Mouse (Mus musculus) intestine, embryonic 16.5 days (tissue): Measurements from ENCODE around the gene Fndc11. TPM values are rescaled to one million over a fixed set of nuclear protein-coding genes. Genes with fewer than 3 reads are reported as not detected.

Experiments used
- ATAC-seq: fragments of 200-750 bp; cut with Nextera tagmentation; 2 replicates; pipeline ENCODE4 v1.8.0; 2017; ENCODE audit warnings: moderate TSS enrichment, moderate library complexity
- H3K27ac ChIP-seq: fragments of 300-500 bp; sonication (generic); 2 replicates; pipeline ENCODE4 v1.5.1; 2014; ENCODE audit warnings: mild to moderate bottlenecking, low read length
- H3K27me3 ChIP-seq: fragments of 300-500 bp; sonication (generic); replicated peaks from 2 replicates; pipeline ENCODE4 v1.6.1; 2014; ENCODE audit warnings: low read length, control low read depth, mixed read lengths; ENCODE audit not compliant: control insufficient read depth, insufficient read depth
- H3K36me3 ChIP-seq: fragments of 300-500 bp; sonication (generic); 2 replicates; pipeline ENCODE4 v1.6.1; 2014; ENCODE audit warnings: low read length, control low read depth; ENCODE audit not compliant: control insufficient read depth, insufficient read depth
- H3K4me1 ChIP-seq: fragments of 300-500 bp; sonication (generic); 2 replicates; pipeline ENCODE4 v1.6.1; 2014; ENCODE audit warnings: low read length, control low read depth, mixed read lengths; ENCODE audit not compliant: control insufficient read depth, insufficient read depth
- H3K4me2 ChIP-seq: fragments of 300-500 bp; sonication (generic); 2 replicates; pipeline ENCODE4 v1.6.1; 2014; ENCODE audit warnings: low read depth, low read length, control low read depth
- H3K4me3 ChIP-seq: fragments of 300-500 bp; sonication (generic); 2 replicates; pipeline ENCODE4 v1.5.1; 2014; ENCODE audit warnings: mild to moderate bottlenecking, low read length
- H3K9ac ChIP-seq: fragments of 300-500 bp; sonication (generic); 2 replicates; pipeline ENCODE4 v1.6.1; 2014; ENCODE audit warnings: low read depth, low read length
- H3K9me3 ChIP-seq: fragments of 300-500 bp; sonication (generic); 2 replicates; pipeline ENCODE4 v1.6.1; 2016; ENCODE audit warnings: low read length, control low read depth; ENCODE audit not compliant: control insufficient read depth
- WGBS: fragments of 180-500 bp; shearing (Covaris S2); extraction: QIAGEN DNeasy Blood & Tissue Kit; methylation state at CpG from one replicate; pipeline ENCODE4 v1.1.7; 2014; 5-methylcytosine and 5-hydroxymethylcytosine counted together
- polyA plus RNA-seq: library from polyadenylated mRNA; unstranded; fragments of >200 nt; fragmentation: Nextera tagmentation; extraction: Ambion mirVana; gene quantifications from 2 replicates; pipeline ENCODE4 v1.2.1, GENCODE M21; 2015

Gene Fndc11
- polyA plus RNA-seq, result 0.18 TPM in 1 of 2 replicates, not detected in the other

DNA sequence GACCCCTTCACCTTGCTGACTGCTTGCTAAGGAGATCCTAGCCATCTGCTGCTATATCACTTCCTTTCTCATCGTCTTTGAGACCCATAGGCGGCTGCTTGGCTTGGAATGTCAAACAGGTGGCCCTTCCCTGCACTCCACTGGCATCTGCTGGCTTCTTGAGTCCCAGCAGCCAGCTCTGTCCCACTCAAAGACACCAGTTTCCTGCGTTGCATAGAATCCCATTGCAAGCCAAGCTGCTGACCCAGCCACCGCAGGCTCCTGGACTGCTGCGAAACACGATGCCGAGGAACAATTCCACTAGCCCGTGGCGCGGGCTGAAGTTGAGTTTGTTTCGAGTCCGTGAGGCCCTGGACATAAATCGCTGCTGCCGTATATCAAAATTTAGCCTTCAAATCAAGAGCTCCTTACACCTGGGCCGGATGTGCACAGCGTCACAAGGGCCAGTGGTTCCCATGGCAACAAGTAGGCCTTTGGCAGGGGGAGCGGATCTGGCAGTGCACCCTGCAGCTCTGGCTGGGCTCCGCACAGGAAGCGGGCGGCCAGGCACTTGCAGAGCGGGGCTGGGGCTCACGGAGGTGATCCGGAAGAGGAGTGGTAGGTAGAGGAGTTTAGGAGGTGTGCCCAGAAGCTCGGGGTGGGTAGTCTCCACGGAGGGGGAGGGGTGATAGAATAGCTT lies at the start of gene Fndc11:
Gene Fndc11, plus strand, starts transcription at position 476 of the 679 bp plus-strand sequence.
- Histone ChIP-seq H3K9ac (peak within 1 kb of the TSS; percentile 60), H3K27ac (peak within 1 kb of the TSS; percentile 5; the same call in 1 of the 2 replicates), H3K4me1 (peaks cover 9% of the 10 kb centered on the region), H3K36me3 (no peaks in the 10 kb centered on the region), H3K9me3 (no peaks in the 10 kb centered on the region), H3K4me2 (peak within 1 kb of the TSS; percentile 74), H3K27me3 (no peaks in the 10 kb centered on the region), H3K4me3 (peak within 1 kb of the TSS; percentile 38)
- WGBS, result 2% methylated on average over 25 of the region's 25 CpGs
- ATAC-seq, result peak; percentile 93

DNA sequence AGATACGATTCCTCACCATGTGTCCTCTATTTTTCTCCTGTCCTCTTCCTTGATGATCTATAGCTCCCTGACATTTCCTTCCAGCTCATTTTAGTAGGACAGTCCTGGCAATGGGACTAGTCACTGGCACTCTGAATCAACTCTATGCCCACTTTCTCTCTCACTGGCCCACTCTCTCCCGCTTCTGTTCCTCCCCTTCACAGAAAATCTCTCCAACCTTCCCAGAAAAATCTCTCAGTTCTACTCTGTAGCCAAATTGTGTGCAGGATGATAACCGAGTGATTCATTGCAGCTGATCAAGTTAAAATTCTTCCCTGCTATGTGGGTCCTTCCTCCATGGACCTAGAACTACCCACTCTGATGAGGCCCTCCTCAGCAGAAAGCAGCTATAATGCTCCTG lies 45.2 kb upstream of the Fndc11 start:
- WGBS, result 83% methylated on average over 3 of the region's 3 CpGs
- Histone ChIP-seq H3K36me3 (no peaks in the 10 kb centered on the region), H3K4me2 (no peak overlapping the region), H3K4me1 (no peaks in the 10 kb centered on the region), H3K27me3 (no peaks in the 10 kb centered on the region), H3K27ac (no peak overlapping the region), H3K9ac (no peak overlapping the region), H3K4me3 (no peak overlapping the region), H3K9me3 (0 out of 2 replicates have a peak, but pooled peaks cover under 1% of the 10 kb centered on the region)
- no peak for ATAC-seq

DNA sequence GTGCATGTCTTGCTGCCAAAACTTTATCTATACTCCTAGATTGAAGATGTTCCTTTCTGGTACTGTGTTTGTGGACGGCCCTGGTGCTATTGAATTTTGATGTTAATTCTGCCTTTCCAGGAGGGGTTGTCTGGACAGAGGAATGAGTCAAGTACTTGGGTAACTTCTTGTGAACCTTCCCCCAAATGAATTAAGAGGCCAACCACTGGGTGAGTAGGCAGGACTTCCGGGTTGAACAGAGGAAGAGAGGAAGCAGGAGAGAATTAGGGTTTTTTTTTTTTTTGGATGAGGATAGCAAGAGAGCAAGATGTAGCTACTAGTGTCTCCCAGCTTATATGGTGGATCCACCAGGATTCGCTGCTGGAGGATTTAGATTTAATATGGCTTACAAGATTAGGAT lies 41.8 kb upstream of the Fndc11 start:
- Histone ChIP-seq H3K36me3 (no peaks in the 10 kb centered on the region), H3K4me1 (no peaks in the 10 kb centered on the region), H3K4me2 (no peak overlapping the region), H3K4me3 (no peak overlapping the region), H3K27me3 (no peaks in the 10 kb centered on the region), H3K27ac (no peak overlapping the region), H3K9me3 (no peaks in the 10 kb centered on the region), H3K9ac (no peak overlapping the region)
- ATAC-seq, result no peak
- WGBS, result 87% methylated on average over 3 of the region's 3 CpGs

DNA sequence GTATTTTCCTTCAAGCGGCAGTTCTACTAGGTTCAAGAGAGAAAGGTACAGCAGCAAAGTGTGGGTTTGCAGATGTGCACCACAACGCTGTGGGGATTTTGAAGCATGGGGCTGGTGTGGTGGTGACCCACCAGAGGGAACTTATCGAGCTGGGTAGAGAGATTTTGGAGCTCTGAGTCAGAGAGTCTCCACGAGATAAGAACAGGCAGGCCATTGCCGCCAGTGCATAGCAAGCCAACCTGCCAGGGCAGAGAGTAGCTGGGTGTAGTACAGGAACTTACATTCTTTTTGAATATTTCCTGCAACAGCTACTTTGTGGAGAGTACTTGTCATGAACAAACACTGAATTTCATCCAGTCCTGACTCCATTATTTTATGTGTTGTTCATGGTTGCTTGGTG lies 41.3 kb upstream of the Fndc11 start:
- H3K27me3 ChIP-seq, result no peaks in the 10 kb centered on the region
- no peaks in the 10 kb centered on the region for H3K36me3 ChIP-seq
- H3K27ac ChIP-seq, result no peak overlapping the region
- 84% methylated on average over 5 of the region's 5 CpGs for WGBS
- H3K9ac ChIP-seq, result no peak overlapping the region
- ATAC-seq, result no peak
- no peak overlapping the region for H3K4me2 ChIP-seq
- no peak overlapping the region for H3K4me3 ChIP-seq
- no peaks in the 10 kb centered on the region for H3K9me3 ChIP-seq
- H3K4me1 ChIP-seq, result no peaks in the 10 kb centered on the region

DNA sequence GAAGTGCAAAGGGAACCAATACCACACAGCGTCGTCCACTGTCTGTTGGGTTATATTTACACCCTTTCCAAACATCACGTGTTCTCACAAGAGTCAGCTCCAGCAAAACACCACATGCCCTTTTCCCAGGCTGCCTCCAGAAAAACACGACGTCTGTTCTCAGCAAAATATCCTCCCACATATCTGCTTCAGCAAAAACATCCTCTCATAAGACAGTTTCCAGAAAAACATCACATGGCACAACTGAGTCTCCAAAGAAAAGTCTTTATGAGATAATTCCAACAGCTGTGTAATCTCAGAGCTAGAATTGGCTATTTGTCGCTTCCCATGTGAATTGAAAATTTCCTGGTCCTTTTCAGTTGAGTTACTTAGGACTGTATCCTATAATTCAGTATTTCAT lies 38.9 kb upstream of the Fndc11 start:
- no peak for ATAC-seq
- Histone ChIP-seq H3K4me3 (no peak overlapping the region), H3K9me3 (no peaks in the 10 kb centered on the region), H3K4me2 (no peak overlapping the region), H3K4me1 (no peaks in the 10 kb centered on the region), H3K9ac (no peak overlapping the region), H3K27ac (no peak overlapping the region), H3K36me3 (no peaks in the 10 kb centered on the region), H3K27me3 (no peaks in the 10 kb centered on the region)
- WGBS, result 65% methylated on average over 6 of the region's 6 CpGs

DNA sequence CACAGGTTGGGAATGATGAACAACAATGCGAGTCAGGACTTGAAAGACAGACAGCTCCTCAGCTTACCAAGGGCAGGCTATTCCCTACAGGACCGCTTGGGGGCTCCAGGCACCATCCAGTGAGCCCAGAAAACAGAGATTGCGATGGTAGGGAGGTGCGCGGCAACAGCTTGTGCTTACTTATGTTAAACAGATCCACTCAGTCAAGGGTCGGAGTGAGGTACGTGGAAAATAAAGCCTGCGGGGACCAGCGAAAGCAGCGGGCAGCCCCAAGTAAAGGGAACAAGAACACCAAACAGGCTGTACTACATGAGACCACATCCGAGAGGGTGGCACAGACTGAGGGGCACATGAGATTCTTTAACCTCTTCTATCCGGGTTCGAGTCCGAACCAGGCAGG lies 33.2 kb upstream of the Fndc11 start:
- Histone ChIP-seq H3K4me3 (peak overlapping the region; percentile 73), H3K36me3 (no peaks in the 10 kb centered on the region), H3K4me2 (peak overlapping the region; percentile 95), H3K4me1 (peaks cover 11% of the 10 kb centered on the region), H3K27me3 (no peaks in the 10 kb centered on the region), H3K9me3 (no peaks in the 10 kb centered on the region), H3K9ac (peak overlapping the region; percentile 90), H3K27ac (peak overlapping the region; percentile 94)
- under 1% methylated on average over 14 of the region's 14 CpGs for WGBS
- peak; percentile 85 for ATAC-seq

DNA sequence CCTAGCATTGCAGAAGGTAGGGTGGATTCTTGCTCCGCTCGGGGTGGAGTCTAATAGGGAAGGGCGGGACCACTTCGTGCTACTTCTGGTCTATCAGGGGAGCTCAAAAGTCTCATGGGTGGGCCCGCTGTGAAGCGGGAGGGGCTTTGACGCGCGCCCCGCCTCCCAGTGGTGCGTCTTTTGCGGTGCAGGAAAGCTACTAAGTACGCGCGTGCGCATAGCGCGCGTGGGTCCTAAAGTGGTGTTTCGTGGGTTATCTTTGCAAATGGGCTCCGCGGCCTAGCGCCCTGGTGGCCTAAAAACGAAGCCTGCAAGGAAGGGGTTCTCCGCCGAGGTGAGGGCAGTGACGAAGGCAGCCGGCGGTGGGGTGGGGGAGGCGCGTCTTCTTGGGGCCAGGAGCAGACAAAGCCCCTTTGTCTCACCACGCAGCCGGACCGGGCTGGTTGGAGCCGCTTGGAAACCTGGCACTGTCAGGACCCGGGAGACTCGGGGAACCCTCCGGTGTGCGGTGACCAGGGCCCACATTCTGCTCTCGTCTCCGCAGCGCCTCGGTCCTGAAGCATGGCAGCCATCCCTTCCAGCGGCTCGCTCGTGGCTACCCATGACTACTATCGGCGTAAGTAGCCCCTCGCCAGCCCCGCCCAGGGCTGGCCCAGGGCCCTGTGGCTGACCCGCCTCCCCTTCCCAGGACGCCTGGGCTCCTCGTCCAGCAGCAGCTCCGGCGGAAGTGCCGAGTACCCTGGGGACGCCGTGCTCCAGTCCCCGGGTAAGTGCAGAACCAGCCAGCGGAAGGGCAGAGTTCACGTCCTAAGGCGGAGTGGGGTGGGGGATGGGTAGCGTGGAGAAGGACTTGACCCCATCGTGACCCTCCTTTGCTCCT lies 32.5 kb upstream of the Fndc11 start, which contains the start of gene Ppdpf:
Gene Ppdpf, plus strand, starts transcription at position 127 of the 880 bp plus-strand sequence.
- Histone ChIP-seq H3K4me1 (peaks cover 11% of the 10 kb centered on the region), H3K4me2 (peak within 1 kb of the TSS; percentile 95), H3K27me3 (no peaks in the 10 kb centered on the region), H3K9ac (peak within 1 kb of the TSS; percentile 90), H3K9me3 (no peaks in the 10 kb centered on the region), H3K4me3 (peak within 1 kb of the TSS; percentile 73), H3K36me3 (no peaks in the 10 kb centered on the region), H3K27ac (peak within 1 kb of the TSS; percentile 94)
- under 1% methylated on average over 64 of the region's 64 CpGs for WGBS
- peak; percentile 98 for ATAC-seq

DNA sequence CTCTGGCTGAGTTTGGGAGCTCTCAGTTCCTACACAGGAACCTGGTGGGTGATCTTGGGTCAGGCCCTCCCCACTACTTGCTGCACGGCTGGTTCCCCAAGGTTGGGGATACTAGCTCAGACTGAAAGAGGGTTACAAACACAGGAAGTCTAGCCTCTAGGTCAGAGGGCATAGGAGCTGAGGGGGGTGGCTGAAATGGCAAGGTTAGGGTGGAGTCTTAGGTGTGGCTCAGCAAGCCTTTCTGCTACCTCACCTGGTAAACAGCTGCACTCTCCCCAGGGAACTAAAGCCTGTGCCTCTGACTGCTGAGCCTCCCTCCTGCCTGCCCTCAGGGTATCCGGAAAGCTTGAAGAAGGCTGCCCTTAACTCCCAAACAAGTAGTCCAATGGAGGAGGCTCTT lies 31.1 kb upstream of the Fndc11 start:
- no peaks in the 10 kb centered on the region for H3K27me3 ChIP-seq
- peak overlapping the region; percentile 26 for H3K9ac ChIP-seq
- 0 out of 2 replicates have a peak, but pooled peaks have one; percentile 7 for ATAC-seq
- H3K4me1 ChIP-seq, result peaks cover 11% of the 10 kb centered on the region
- no peaks in the 10 kb centered on the region for H3K36me3 ChIP-seq
- peak overlapping the region; percentile 4; the same call in 1 of the 2 replicates for H3K4me3 ChIP-seq
- H3K4me2 ChIP-seq, result peak overlapping the region; percentile 95
- WGBS, result 52% methylated on average over 2 of the region's 2 CpGs
- H3K9me3 ChIP-seq, result no peaks in the 10 kb centered on the region
- peak overlapping the region; percentile 38 for H3K27ac ChIP-seq

DNA sequence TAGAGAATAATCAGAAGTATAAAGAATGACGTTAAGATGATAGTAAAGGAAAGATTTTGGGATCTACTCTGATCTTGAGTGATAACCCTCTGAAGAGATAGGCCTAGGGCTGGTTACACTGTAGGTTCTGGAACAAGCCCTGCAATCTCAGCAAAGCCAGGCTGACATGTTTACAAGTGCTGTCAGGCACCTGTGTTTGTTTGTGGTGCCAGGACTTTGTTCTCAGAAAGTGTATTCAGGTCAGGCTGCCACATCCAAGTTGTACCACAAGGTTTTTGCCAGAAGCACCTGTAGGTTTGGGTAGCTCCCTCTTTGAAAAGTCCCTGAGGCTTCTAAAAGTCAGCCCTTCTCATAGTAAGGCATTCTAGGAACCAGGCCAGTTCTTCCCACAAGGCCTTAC lies 30.5 kb upstream of the Fndc11 start:
- Histone ChIP-seq H3K4me2 (no peak overlapping the region; the same call in 1 of the 2 replicates), H3K27me3 (no peaks in the 10 kb centered on the region)
- WGBS, result 85% methylated on average over 1 of the region's 1 CpGs

More for the DNA sequence above, 30.5 kb upstream of the Fndc11 start:
- no peak overlapping the region for H3K4me3 ChIP-seq
- no peaks in the 10 kb centered on the region for H3K36me3 ChIP-seq
- no peak overlapping the region for H3K9ac ChIP-seq
- H3K27ac ChIP-seq, result no peak overlapping the region
- no peaks in the 10 kb centered on the region for H3K9me3 ChIP-seq
- no peak for ATAC-seq
- H3K4me1 ChIP-seq, result peaks cover 11% of the 10 kb centered on the region
